Mouse (Mus musculus) yolk sac, embryonic 10.5 days (tissue): ENCODE measurements around the gene Calhm4.
"Not testable (repeated sequence)": the region's sequence is repeated elsewhere in the genome, so short reads cannot be mapped to it uniquely, and the experiment has no call there.

Experiments
- DNase-seq: peaks from one replicate; pipeline ENCODE4 v3.0.0-alpha.2; 2017; ENCODE audit warnings: low spot score

Calhm4 gene

DNA sequence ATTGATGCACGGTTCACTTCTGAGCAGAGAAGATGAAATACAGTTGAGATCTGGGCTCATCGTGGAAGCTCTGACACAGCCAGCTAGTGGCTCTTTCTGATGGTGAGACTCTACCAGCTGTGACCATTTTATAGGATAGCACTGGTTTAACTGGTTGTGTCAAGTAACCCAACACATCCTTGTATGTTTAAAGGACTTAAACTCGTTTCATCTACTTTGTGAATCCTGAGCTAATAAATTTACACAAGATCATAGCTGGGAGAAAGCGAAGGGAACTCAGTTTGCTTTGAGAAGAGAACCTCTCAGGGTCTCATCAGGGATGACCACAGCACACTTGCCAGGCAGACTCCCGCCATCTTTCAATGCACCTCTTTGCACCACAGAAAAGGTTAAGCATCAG is at the start of gene Calhm4:
Calhm4 (minus strand) TSS at position 101 of the 400 bp plus-strand sequence.
- no peak for DNase-seq

DNA sequence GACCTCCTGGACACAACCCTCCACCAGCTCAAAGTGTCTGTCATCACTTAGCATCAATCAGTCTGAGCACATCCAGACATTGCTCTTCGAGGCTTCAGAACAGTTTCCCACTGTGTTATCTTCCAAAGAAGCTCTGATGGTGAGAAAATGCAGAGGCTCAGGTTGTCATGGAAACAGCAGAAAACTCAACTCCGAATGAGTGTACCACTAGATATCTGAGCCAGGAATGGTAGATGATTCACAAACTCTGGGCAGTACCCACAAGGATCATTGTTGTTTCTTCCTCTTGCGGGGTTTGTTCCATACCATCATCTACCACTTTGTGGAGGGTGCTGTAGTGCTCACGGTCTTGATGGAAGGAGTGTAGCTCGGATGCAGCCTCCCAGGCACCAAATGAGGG is 47.8 kb upstream of the Calhm4 start:
- DNase-seq, result no peak

DNA sequence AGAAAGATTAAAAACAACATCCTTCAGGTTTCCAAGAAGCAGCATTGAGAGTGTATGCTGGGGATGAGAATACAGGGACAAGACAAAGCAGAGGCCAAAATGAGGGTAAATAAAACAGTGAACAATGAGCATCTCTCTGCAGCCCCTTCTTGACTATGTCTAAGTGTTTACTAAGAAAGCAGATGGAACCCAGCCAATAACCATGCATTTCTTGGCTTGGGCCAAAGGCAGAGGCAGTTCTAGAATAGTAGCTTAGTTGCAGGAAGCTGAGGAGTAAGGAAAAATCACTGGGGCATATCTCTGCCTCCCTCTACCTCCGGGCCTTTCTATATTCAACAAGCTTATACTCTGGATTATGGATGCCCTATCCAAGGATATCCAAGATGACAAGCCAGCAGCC is 46.4 kb upstream of the Calhm4 start:
- no peak for DNase-seq

DNA sequence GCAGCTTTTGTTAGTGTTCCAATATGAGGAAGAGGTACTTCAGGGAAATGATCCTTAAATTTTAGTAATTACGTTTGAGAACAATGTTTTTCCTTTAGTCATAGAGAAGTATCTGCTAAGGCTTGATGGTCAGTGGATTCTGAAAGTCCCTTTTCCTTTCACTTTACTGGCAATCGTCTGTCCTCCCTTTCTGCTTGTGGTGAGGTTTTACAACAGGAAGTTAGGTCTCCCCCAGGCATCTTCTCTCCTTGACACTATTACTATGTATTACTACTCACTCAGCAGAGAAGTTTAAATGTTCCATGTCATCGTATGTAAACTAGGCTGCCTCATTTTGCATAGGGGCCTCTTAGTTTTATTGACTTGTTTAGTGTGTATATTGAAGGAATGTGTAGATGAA is 45.4 kb upstream of the Calhm4 start:
- no peak for DNase-seq

DNA sequence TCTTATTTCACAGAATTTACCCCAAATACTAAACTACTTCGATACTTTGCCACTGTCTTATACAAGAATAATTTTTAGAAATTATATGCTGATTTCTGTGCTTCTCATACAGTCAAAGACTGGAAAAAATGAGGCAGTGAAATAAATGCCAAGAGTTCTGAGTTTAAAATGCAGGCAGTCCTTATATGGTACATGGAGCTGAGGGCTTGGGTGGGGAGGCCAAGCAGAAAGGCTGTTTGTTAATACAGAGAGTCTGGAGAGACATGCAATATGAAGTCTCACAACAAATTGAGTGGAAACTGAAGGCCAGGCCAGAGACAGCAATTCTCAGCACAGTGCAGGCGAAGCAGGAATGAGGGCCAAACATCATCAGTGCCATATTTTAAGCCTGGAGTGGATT is 44.4 kb upstream of the Calhm4 start:
- no peak for DNase-seq

DNA sequence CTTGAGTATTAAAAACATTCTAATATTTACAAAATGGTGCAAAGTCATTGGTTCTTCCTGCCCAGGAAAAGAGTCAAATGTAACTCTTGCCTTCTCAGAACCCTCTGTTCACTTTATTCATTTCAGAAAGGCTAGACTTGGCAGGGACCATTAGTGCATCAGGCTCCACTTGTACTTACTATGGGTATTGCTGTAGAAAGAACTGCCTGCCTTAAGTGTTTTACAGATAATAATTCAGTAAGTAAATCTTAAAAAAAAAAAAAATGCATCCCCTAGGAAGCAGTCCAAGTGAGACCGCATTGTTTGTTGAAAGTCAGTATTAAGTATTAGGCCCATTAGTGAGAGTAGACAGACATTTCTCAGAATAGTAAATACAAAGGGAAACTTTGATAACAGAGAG is 42.4 kb upstream of the Calhm4 start:
- DNase-seq, result no peak

DNA sequence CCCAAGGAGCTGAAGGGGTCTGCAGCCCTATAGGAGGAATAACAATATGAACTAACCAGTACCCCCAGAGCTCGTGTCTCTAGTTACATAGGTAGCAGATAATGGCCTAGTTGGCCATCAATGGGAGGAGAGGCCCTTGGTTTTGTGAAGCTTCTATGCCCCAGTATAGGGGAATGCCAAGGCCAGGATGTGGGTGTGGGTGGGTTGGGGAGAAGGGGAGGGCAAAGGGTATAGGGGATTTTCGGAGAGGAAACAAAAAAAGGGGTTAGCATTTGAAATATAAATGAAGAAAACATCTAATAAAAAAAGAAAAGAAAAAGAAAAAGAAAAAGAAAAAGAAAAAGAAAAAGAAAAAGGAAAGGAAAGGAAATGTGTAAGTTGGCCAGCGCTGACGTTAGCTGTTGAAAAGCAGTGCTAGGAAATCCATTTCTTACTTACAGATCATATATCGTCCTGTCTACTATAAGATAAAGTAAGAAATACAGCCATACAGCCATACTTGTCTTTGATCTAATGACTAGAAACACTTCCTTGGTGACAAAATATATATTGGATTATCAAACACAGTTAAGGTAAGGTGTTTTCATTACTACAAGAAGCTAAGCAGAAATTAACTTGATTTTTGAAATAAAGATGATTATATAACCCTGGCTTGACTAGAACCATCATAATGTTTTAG is 30.6 kb upstream of the Calhm4 start:
- no peak for DNase-seq

DNA sequence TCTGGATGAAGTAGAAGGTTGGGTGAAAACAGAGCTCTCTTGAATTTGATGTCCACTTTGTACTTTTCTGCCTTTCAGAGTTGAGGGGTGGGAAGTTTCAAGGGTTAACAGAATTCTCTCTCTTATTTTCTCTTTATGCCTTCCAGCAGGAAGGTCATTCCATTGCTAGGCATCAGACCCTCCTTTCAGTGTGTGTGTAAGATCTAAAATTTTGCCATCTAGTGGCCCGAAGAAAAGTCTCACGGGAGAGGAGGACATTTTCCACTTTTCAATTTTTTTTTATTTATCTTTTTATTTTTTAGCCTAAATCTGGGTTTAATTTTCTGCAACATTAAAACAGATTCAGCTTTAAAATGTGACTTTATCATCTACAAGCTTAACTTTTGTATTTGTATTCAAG is 27.5 kb upstream of the Calhm4 start:
- DNase-seq, result no peak

DNA sequence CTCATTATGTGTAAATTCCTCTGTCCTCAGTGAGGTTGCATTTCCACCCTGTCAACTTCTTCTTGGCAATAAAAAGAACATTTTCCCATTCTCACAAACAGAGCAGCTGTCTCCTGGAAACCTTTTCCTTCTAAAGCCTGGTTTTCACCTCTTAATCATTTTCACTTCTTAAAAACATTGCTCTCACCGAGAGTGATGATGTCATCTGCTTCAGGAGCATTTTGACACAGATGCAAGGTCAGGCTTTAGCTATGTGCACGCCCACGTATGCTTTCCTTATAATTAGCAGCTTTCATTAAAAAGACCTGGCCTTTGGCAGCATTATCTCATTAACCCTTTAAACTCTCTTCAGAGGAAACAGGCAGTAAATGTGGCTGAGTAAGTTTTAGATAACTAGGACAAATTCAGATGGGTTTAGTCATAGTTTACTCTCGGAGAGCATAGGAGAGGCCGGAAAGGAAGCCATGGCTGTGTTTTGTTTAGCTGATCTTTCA is 26.9 kb upstream of the Calhm4 start:
- DNase-seq, result no peak

DNA sequence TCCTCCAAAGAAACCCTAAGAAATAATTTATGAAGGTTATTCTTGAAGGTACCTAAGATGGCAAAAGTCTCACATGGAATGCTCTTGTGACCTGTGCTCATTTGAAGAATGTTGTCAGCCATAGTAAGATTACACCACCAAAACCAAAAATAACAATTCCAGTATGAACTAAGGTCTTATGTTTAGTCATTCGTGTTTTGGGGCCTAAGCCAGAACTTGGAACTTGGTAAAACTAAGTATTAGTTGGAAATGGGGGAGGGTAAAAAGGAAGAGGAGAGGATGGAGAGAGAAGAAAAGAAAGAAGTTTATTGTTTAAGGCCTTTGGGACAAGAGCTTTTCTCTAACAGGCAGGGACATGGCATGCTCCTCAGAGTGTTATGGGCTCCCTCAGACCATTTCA is 25.5 kb upstream of the Calhm4 start:
- DNase-seq, result no peak

DNA sequence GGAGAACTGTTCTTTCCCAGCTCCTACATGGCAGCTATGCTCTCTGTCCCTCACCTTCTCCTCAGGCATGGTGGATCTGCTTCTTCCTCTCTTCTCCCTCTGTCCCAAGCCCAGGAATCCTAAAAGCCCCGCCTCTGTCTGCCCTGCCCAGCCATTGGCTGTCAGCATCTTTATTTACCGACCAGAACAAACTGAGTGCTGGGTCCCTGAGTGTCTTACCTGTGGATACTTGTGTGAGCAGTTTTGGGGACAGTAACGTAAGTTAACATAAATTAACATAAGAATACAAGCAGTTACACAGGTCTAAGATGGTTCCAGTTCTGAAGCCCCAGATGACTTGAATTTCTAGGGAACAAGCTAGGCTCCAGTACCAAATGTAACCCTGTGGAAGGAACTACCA is 22.5 kb upstream of the Calhm4 start:
- DNase-seq, result no peak

DNA sequence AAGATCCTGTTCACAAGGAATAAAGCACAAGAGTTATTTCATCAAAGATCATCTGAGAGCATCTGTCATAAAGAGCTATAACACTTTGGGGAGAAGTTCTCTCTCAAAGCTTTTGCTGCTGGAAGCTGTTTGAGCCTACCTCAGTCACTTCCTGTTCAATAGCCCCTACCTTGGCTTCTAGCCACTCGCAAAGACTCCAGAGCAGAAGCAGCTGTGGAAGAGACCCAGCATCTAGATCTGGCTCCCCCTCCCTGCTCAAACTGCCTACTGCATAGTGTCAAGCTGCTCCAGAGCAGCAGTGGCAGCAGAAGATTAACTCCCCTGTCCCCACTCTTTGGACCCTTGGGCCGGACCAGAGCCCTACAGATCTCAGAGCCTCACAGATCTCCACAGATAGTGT is 9.9 kb upstream of the Calhm4 start:
- no peak for DNase-seq

DNA sequence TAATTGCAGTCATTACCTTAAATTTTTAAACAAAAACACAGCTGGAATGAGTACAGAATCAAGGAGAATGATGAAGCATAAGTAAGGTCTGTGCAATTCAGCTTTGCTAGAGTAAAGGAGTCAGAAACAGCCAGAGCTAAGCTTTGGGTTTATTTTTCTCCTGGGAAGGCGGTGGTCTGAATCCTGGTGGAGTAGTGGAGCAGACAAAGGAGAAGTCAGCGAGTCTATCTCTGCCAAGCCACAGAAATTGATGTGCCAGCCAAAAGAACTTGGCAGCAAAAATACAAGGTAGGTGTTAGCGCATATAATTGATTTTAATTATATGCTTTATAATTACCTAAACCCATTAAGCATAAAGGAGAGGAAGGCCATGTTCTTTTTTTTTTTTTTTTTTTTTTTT is 6.7 kb downstream of the Calhm4 start, which contains the start of gene Trappc3l:
Trappc3l (plus strand) TSS at position 197 of the 400 bp plus-strand sequence.
- DNase-seq, result no peak

DNA sequence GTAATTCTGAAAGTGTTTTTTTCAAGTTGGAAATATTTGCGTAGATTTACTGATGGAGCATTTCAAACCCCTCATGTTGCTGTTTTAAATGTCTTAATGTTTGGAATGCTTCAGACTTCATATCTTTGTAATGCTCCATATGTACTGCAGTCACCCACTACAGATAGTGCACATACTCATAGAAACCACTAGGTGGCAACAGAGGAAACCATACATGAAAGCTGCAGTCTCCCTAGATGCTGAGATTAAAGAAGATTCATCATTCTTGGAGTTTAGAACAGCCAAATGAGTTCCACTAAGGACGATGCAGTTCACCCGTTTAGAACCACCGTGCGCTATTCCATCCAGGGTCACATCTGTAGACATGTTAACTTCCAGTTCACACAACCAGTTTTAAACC is 7.5 kb downstream of the Calhm4 start:
- no peak for DNase-seq

DNA sequence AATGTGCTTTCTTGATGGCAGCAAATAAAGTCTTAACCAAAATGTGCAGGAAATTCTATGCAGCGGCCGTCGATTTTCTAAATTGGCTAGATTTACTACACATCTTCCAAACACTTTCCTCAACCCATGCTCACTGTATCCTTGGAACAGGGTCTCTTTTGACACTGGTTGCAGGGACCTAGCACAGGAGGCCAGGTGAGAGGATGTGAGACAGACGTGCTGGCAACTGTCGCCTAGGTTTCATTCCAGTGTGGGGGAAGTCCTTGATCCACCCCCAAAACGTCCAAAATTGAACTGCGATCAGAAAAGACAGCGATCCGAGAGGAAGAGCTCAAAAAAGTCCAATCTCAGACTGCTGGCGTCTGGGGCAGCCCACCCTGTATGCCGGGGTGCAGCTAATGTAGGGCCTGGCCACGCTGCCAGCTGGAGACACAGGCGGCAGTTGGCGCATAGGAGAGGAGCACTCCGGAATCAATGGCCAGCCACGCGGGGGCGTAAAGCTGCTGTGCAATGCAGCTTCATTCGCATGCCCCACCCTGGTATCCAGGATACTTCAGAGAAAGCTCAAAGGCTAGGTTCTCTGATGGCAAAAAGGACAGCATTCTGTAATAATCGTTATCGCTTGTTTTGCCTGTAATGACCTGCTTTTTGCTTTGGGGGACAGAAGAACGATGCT is 10.3 kb downstream of the Calhm4 start:
- DNase-seq, result peak; percentile 37

DNA sequence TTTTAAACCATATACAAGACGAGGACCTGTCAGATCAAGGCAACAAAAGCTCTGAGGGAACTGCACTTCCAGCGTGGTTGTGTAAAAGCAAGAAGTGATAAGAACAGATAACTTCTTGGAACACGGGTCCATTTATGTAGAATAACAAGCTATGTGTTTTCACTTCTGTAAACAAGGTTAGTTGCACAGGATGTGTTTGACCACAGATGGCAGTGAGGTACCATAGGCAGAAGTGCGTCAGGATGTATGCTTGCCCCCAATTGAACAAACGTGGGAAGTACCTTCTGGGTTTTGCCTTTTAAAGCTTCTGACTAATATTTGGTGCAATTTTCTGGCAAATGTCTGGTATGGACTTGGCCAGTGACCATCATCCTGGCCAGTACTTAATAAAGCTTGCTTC is 13.8 kb downstream of the Calhm4 start:
- DNase-seq, result no peak

DNA sequence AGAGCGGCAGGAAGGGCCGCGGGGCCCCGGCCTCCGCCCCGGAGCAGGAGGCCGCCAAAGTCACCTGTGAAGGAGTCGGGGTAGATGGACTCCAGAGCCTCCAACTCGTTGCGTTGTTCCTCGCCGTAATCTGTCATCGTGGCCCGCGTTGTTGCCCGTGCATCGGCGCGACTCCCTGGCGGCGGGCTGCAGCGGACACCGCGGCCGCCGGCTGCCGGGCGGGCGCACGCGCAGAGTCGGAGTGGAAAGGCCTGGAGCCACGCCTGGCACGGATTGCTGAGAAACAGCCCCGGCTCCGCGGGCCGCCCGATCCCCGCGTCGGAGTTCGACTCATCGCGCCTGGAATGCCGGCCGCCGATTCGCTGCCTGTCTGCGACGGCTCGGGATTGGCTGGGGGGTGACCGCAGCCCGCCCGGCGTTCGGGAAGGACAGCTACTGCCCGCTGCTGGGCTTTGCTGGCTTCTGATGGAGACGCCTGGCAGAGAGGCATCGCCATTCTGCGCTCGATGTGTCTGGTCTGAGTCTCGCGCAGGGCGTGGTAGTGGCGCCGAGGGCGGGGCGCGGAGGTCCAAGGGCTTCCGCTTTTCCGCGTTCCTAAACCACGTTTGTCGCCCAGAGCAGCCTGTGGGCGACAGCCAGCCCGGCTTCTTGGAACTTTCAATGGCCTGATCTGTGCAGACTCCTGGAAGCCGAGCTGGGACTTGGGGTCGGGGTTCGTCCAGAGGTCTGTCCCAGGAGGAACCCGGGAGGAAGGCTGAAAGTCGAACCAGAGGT is 24.6 kb downstream of the Calhm4 start, which contains the start of gene Rwdd1:
Rwdd1 (minus strand) TSS at position 323 of the 774 bp plus-strand sequence.
- DNase-seq, result peak; percentile 98

DNA sequence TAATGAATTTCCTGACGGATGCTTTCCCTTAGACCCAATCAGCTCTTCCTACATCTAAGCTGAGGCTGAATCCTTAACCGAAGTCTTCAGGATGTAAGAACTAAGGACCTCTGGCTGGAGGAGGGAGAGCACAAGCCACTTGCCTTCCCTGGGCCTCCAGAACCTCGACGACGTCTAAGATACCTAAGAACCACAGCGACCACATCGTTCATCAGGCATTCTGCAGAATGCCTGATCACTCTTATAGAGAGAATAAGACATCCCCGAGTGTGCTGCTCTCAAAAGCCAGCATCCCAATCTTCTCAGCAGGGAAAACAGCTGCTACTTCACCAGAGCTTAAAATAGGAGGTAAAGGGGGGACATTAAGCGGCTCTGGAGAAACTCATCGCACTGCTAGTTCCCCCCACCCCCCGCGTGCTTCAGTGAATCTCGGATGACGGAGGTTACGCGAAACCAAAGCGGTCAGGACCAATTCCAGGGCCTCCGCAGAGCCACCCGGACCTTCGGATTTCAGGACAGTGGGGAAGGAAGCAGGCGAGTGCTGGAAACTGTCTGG is 25.3 kb downstream of the Calhm4 start:
- DNase-seq, result peak; percentile 18

DNA sequence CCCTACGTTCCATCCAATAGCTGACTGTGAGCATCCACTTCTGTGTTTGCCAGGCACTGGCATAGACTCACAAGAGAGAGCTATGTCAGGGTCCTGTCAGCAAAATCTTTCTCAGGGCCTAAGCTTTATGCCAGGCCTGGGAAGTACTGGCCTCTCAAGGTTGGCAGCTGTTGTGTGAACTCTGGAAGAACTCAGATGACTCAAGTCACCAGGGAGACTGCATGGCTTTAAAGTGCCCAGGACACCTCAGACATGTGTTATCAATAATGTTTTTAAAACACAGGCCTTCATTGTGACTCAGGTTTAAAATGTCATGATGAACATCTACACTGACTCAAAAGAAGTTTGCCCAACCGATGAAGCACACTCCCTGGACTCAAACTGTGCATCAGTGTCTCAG is 30.9 kb downstream of the Calhm4 start:
- DNase-seq, result no peak

DNA sequence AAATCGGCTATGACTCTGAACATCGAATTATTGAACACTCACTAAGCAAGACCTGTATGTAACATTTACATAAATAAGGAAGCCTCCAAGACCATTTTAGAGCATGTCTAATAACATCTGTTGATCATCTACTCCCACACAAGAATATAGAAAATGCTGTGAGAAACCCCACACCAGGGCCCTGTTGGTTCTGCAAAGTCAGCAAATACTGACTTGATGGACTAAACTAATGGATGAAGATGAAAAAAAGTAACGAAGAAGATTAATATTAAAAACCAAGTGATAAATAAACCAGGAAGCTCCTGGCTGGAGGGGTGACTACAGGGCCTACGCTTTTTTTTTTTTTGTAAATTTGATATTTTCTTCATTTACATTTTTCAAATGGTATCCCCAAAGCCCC is 31.5 kb downstream of the Calhm4 start:
- no peak for DNase-seq

DNA sequence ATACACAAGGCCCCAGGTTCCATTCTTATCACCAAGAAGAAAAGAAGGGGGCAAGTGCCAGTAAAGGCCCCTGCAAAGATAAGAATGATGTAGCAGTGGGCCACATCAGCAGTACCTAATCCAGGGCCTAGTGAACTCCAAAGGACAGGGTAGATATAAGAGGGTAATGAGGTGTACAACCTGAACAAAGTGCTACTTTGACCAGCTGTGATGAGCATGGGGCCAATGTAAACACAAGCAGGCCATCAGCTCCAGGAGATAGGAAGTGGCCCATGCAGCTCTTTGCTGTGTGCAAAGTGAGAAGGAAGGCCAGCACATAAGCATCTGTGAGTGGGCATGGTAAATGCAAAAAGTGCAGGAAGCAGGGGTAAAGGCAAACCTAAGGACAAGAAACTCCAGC is 45.7 kb downstream of the Calhm4 start:
- DNase-seq, result no peak

DNA sequence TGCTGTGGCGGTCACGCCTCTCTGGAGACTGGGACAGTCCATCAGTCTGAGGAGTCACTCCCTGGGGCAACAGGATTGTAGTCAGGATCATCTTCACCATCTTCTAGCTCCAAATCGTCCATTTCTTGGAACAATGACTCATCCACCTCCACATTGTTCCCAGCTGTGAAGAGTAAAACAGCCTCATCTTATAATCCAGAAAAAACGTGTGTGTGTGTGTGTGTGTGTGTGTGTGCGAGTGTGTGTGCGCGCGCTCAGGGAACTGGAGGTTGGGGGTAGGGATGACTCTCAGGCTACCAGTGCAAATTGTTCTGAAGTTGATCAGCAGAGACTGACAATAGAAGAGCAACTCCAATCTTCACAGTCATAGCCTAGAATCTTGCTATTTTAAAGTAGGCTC is 47.4 kb downstream of the Calhm4 start:
- DNase-seq, result not testable (repeated sequence)
